Mouse (Mus musculus) megakaryocyte, embryonic 14.5 days (primary cell): ENCODE measurements around the gene Pcdh9. TPM values are rescaled to one million over a fixed set of nuclear protein-coding genes. Genes with fewer than 3 reads are reported as not detected.

Experiments used
- H3K27me3 ChIP-seq: replicated peaks from 2 replicates; pipeline ENCODE3; 2012; ENCODE audit warnings: inconsistent platforms
- H3K36me3 ChIP-seq: replicated peaks from 2 replicates; pipeline ENCODE3; 2012; ENCODE audit warnings: low read length, inconsistent platforms, mixed read lengths
- H3K4me1 ChIP-seq: 2 replicates; pipeline ENCODE4 v1.6.1; 2012; ENCODE audit warnings: inconsistent platforms
- H3K4me3 ChIP-seq: replicated peaks from 2 replicates; pipeline ENCODE3; 2012; ENCODE audit warnings: moderate library complexity, mild to moderate bottlenecking, inconsistent platforms
- H3K9me3 ChIP-seq: 2 replicates; pipeline ENCODE4 v1.6.1; 2012; ENCODE audit warnings: inconsistent platforms
- FLI1 ChIP-seq: IDR thresholded peaks from 2 replicates; pipeline ENCODE4 v1.6.1; 2012; ENCODE audit warnings: low read length, inconsistent platforms, mixed read lengths
- GATA1 ChIP-seq: IDR thresholded peaks from 3 replicates; pipeline ENCODE4 v1.6.1; 2012; ENCODE audit warnings: mixed read lengths, low read length, inconsistent platforms, borderline replicate concordance
- polyA plus RNA-seq: library from polyadenylated mRNA; stranded (reverse); fragments of >175 nt; gene quantifications from 2 replicates; pipeline ENCODE4 v1.2.3, GENCODE M21; 2012; ENCODE audit warnings: low replicate concordance; ENCODE audit not compliant: insufficient read depth

The Pcdh9 gene
- polyA plus RNA-seq, 1 experiment = not detected

DNA sequence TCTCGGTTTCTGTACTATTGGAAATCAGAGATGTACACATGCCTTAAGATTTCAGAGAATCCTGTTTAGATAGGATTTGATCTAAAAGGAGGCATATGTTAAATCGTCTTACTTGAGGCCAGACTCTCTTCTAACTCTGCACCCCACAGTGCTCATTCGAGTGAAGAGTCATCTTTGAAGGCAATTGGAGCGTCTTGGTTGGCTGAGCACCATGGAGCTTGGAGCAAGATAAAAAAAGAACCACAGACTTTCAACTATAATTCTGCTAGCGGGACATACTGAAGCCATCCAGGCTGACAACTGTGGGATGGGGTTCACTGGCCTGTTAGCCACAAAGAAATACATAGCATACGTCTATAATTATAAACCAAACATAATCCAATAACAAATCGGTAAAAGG lies 541.3 kb downstream of the Pcdh9 start:
- H3K36me3 ChIP-seq = no peaks in the 10 kb centered on the region
- no peaks in the 10 kb centered on the region for H3K9me3 ChIP-seq
- no peaks in the 10 kb centered on the region for H3K27me3 ChIP-seq
- no peak overlapping the region for H3K4me3 ChIP-seq
- TF ChIP-seq GATA1 (no peak), FLI1 (no peak)
- no peaks in the 10 kb centered on the region for H3K4me1 ChIP-seq

DNA sequence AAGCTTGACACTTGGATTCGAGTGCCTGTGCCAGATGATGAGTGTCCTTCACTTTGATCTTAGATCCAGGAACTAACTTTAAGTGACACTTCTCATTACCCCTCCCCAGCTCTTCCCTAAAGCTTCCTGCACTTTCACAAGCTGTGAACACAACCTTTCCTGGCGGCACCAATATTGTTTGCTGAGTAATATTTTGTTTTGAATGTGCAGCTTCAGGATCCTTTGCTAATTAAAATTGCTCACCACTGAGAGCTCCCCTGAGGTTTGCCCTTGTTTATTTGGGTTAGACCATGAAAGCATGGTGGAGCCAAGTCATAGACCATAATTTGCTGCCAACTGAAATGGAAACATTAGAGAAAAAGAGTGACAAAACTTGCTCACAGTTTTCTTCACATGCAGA lies 543.4 kb downstream of the Pcdh9 start:
- H3K4me1 ChIP-seq = no peaks in the 10 kb centered on the region
- no peaks in the 10 kb centered on the region for H3K27me3 ChIP-seq
- no peak overlapping the region for H3K4me3 ChIP-seq
- no peaks in the 10 kb centered on the region for H3K36me3 ChIP-seq
- H3K9me3 ChIP-seq = no peaks in the 10 kb centered on the region
- no peak for TF ChIP-seq FLI1
- TF ChIP-seq GATA1 = no peak

DNA sequence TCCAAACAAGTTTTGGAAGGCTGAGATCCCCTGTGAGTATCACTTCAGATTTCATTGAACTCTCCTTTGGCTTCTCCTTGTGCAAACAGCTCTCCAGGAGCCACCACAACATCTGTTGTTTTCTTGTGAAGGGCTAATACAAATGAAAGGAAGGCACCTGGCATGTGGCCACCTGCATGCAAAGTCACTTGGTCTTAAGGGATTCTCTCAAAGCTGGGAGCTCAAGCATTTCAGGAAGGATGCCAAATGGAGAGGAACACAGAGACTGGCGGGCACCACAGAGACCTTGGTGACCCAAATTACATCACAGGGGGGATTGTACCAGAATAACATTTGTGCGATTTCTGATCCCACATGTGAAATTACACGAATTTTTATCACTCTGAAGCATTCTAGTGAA lies 547.7 kb downstream of the Pcdh9 start:
- no peaks in the 10 kb centered on the region for H3K36me3 ChIP-seq
- no peaks in the 10 kb centered on the region for H3K4me1 ChIP-seq
- H3K27me3 ChIP-seq = no peaks in the 10 kb centered on the region
- H3K9me3 ChIP-seq = no peaks in the 10 kb centered on the region
- TF ChIP-seq FLI1 (no peak), GATA1 (no peak)
- H3K4me3 ChIP-seq = no peak overlapping the region

DNA sequence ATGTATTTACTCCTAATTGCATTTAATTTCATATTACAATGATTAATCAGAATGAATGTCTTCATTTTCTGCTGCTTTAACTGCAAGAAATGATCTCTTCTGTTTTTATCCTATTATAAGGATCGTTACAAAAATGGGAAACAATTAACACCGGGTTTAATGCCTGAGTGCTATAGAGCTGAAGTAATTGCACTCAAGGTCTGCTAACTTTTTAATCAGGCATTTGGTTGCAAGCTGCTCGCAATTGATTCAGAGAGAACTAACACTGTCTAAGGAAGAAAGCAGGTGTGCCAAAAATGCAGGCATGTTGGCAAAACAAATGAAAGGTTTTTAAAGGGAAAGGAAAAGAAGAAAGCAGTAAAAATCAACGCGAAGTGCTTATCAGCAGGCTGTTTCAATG lies 549.1 kb downstream of the Pcdh9 start:
- Histone ChIP-seq H3K27me3 (no peaks in the 10 kb centered on the region), H3K4me3 (no peak overlapping the region), H3K36me3 (no peaks in the 10 kb centered on the region), H3K9me3 (no peaks in the 10 kb centered on the region), H3K4me1 (no peaks in the 10 kb centered on the region)
- TF ChIP-seq GATA1 (no peak), FLI1 (no peak)

DNA sequence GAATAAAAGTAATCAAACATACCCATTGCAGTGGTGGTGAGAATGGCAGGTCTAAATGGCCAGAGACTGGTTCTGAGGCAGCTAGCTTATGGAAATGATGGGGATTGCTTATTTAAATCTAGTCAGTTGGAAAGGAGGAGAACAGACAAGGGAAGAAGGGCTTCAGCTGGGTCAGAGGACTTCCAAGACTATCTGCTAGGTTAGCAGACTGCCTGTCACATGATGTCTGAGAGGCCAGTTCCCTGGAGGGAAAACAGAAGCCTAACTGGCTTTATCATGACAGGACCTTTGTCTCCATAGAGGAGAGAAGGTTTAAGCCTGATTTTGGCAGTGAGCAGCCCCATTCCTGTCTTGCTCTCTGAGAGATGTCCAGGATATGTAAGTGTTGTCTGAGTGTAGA lies 561.2 kb downstream of the Pcdh9 start:
- TF ChIP-seq GATA1 (no peak), FLI1 (no peak)
- Histone ChIP-seq H3K9me3 (no peaks in the 10 kb centered on the region), H3K4me1 (no peaks in the 10 kb centered on the region), H3K4me3 (no peak overlapping the region), H3K36me3 (no peaks in the 10 kb centered on the region), H3K27me3 (no peaks in the 10 kb centered on the region)

DNA sequence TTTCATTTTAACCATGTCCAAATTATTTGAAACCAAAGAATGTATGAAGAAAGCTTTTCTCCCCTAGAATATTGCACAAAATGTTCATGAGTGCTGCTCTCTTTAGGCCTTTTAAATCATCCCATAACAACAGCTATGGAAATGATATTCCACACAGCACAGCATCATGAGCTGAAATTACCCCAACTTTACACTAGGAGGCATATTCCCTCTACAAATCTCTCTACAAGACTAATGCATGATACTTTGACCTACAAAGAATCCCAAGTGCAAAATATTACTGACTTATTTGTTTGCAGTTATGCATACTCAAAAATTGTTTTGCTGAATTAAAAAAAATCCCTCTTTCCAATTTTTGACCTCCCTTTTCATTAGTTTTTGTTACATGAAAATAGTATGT lies 573.1 kb downstream of the Pcdh9 start:
- TF ChIP-seq GATA1 (no peak), FLI1 (no peak)
- Histone ChIP-seq H3K27me3 (no peaks in the 10 kb centered on the region), H3K36me3 (no peaks in the 10 kb centered on the region), H3K9me3 (no peaks in the 10 kb centered on the region), H3K4me1 (no peaks in the 10 kb centered on the region), H3K4me3 (no peak overlapping the region)

DNA sequence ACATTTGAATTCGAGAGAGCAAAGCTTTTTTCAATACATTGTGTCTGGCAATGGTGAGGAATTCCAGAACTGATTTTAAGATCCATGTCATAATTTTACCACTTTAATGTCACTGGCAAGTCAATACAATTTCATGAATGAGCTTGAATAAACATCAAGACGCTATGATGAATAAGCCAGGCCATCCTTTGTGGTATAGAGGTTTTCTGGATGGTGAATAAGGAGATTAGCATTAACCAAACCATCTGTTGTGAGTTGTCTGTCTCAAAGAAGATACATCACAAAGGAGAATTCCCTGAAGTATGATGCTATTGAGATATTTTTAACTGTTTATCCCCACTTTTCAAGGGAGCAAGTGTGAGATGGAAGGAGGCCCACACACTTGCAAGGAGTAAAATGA lies 602.1 kb downstream of the Pcdh9 start:
- H3K36me3 ChIP-seq = no peaks in the 10 kb centered on the region
- H3K27me3 ChIP-seq = no peaks in the 10 kb centered on the region
- H3K9me3 ChIP-seq = no peaks in the 10 kb centered on the region
- H3K4me1 ChIP-seq = no peaks in the 10 kb centered on the region
- TF ChIP-seq FLI1 (no peak), GATA1 (no peak)
- H3K4me3 ChIP-seq = no peak overlapping the region

DNA sequence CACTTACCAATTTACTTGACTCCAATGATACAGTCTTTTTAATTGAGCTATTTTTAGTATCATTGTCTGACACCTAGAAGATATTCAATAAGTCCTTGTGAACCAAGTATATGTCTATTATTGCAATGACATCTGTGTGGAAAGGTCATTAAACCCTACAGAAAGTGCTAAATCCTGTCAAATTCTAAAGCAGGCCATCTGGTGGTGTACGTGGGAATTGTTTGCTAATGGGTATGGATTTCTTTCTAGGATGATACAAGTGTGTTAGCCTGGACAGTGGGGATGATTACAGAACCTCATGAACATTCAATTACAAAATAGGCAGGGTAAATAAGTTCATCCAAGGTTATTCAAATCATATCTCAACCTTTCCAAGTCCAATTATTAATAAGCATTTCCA lies 602.8 kb downstream of the Pcdh9 start:
- H3K4me1 ChIP-seq = no peaks in the 10 kb centered on the region
- no peaks in the 10 kb centered on the region for H3K9me3 ChIP-seq
- no peaks in the 10 kb centered on the region for H3K27me3 ChIP-seq
- TF ChIP-seq FLI1 (no peak), GATA1 (no peak)
- no peak overlapping the region for H3K4me3 ChIP-seq
- no peaks in the 10 kb centered on the region for H3K36me3 ChIP-seq

DNA sequence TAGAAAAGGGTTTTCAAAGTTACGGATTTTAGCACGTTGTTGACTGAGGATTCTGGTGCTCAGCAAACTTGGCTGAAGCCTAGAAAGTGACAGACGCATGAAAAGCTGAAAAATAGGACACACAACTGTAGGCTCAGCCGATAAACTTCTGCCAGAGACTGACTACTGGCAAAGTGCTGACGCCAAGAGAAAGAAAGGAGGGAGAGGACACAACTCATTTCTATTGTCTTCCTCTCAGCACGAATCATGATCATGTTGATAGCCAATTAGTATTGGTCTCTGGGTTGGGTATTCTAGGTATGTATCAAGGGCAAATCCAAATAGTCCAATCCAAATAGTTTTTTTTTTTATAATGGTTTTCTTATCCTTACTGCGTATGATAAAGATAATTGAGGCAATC lies 605.3 kb downstream of the Pcdh9 start:
- Histone ChIP-seq H3K27me3 (no peaks in the 10 kb centered on the region), H3K9me3 (no peaks in the 10 kb centered on the region), H3K4me1 (no peaks in the 10 kb centered on the region), H3K4me3 (no peak overlapping the region), H3K36me3 (no peaks in the 10 kb centered on the region)
- no peak for TF ChIP-seq GATA1

DNA sequence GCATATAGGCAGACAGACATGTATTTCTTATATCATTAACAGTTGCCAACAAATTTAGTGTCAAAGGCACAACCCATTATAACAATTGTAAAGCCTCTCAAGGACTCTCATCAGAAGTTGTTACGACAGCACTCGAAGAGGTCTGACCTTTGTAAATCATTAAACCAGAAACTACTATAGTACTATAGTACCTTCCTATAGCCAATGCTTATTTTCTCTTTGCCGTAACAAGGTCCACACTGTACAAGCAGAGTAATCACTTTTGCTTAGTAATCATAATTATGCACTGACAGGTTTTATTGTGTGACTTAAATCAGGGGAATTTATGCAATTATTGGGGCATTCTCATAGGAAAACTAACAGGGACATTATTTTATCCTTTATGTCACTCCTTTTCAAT lies 606.5 kb downstream of the Pcdh9 start:
- no peak overlapping the region for H3K4me3 ChIP-seq
- no peaks in the 10 kb centered on the region for H3K9me3 ChIP-seq
- no peaks in the 10 kb centered on the region for H3K27me3 ChIP-seq
- TF ChIP-seq GATA1 (no peak), FLI1 (no peak)
- H3K4me1 ChIP-seq = no peaks in the 10 kb centered on the region
- H3K36me3 ChIP-seq = no peaks in the 10 kb centered on the region

DNA sequence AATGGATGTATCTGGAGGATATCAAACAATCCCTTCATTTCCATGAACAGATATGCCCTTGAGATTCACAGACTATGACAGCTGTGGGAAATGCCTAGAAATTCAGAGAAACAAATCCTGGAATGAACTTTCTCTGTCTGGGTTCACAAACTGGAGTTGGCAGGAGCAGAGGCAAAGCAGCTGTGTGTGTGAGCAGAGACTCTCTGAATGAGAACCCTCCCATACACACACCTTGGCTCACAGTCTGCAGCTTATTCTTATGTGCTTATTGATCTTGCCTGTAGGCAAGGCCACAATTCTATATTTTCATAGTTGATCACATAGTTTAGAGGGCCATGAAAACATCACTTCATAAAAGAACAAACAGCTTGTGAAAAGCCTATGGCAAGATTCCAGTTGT lies 614.8 kb downstream of the Pcdh9 start:
- Histone ChIP-seq H3K4me1 (no peaks in the 10 kb centered on the region), H3K4me3 (no peak overlapping the region), H3K9me3 (no peaks in the 10 kb centered on the region), H3K27me3 (no peaks in the 10 kb centered on the region), H3K36me3 (no peaks in the 10 kb centered on the region)
- TF ChIP-seq GATA1 = no peak
- no peak for TF ChIP-seq FLI1

DNA sequence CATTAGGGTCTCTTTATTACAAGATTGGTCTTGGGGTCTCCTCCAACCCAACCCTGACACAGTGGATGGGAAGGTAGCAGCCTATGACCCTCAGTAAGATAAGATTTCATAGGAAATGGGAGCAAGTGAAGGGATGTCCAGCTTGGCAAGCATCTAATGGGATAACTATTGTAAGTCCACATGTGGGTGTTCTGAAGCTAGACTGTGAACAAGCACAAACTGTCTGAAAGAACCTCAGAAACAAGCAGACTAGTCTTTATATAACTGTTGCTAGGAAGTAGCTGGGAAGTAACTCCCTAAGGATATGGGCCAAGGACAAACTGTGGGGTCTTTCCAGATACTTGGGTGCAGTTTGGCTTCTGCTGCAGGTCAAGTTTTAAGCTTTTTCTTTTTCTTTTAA lies 615.7 kb downstream of the Pcdh9 start:
- Histone ChIP-seq H3K36me3 (no peaks in the 10 kb centered on the region), H3K4me1 (no peaks in the 10 kb centered on the region), H3K4me3 (no peak overlapping the region), H3K9me3 (no peaks in the 10 kb centered on the region), H3K27me3 (no peaks in the 10 kb centered on the region)
- TF ChIP-seq FLI1 (no peak), GATA1 (no peak)
